Mouse (Mus musculus): ENCODE data around the gene Olah. TPM values are rescaled to one million over a fixed set of nuclear protein-coding genes. Genes with fewer than 3 reads are reported as not detected.
A peak's percentile ranks its signal among the peaks of the same experiment; 100 is the strongest.

Gene Olah
- polyA plus RNA-seq, 1 experiment, result not detected

DNA sequence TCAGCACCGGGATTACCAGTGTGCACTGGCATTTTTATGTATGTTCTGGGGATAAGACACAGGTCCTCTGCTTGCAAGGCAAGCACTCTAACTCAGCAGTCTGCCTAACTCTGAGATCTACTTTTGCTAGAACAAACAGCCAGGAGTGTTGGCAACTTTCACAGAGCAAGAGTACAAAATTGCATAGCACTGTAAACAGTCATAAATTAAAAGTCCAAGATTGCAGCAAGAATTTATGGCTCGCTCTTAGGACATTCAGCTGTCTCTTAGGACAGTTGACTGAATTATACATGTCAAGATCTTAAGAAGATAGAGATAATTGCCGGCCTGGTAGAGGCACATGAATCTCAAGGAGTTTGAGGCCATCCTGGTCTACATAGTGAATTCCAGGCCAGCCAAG lies 40.7 kb downstream of the Olah start:
- DNase-seq (ENCODE audit: low read depth, low spot score), result no peak
- WGBS, result 18% methylated on average over 3 of the region's 3 CpGs

DNA sequence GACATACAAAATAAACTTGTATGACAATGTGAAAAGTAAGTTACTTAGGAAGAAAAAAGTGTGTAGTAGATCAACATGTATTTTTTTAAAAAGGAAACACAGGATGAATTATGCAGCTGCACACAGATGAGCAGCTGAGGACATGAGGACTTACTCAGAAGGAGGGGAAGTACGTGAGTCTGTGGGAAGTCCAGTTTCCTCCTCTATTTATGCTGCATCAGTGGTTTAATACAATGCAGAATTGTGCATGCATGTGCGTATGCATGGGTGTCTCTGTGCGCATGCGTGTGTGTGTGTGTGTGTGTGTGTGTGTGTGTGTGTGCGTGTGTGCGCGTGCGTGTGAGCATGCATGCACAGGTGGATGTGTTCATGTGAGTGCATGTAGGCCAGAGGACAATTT lies 41.2 kb downstream of the Olah start:
- no peak for DNase-seq (ENCODE audit: low read depth, low spot score)
- 82% methylated on average over 8 of the region's 8 CpGs for WGBS

DNA sequence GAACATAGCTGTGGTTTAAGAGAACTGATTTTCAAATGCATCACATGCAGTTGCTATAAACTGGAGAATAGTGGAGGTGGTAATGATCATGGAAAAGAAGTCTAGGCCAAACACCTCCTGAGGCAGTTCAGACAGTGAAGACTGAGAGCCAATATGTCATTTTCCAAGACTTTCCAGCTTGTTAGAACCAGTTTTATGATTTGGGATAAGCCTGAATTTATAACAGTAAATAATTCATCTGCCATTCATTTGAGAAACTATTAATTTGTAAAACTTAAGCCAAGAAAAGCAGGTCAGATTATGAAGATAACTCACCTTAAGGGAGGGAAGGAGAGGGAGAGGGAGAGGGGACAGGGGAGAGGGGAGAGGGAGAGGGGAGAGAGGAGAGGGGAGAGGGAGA lies 43.9 kb downstream of the Olah start:
- no peak for DNase-seq (ENCODE audit: low read depth, low spot score)

DNA sequence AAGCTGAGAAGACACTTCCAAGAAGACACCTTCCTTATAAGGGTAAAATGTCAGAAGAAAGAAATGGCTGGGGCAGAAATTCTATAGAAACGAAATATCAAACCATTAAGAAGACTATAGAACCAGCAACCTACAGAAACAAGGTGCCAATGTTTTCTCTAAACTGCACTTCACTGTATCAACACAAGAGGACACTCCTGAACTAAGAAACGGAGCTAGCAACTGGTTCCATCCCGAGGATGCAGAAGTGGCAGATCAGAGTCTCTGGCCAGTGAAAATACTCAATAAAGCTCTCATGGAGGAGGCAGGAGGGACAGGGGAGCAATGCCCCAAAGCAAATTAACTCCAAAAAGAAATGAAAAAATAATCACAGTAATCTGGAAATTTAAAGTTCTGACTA lies 48.1 kb downstream of the Olah start:
- WGBS, result 10% methylated on average over 3 of the region's 3 CpGs
- no peak for DNase-seq (ENCODE audit: low read depth, low spot score)

DNA sequence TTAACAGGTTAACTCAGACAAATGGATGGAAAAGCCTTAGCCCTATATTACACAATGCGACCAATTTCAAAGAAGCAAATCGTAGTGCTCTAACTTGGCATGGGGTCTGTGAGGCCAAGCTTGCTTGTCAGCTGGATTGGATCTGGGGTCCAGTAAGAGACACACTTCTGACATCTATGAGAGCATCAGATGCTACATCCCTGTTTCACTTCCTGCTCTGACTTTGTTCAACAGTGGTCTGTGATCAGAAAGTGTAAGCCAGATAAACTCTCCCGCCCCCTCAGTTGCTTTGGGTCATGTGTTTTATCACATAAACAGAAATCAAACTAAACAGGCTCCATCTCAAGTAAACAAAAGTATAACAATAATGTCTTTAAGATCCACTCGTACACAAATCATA lies 48.6 kb downstream of the Olah start:
- no peak for DNase-seq (ENCODE audit: low read depth, low spot score)
- WGBS, result 75% methylated on average over 4 of the region's 4 CpGs

DNA sequence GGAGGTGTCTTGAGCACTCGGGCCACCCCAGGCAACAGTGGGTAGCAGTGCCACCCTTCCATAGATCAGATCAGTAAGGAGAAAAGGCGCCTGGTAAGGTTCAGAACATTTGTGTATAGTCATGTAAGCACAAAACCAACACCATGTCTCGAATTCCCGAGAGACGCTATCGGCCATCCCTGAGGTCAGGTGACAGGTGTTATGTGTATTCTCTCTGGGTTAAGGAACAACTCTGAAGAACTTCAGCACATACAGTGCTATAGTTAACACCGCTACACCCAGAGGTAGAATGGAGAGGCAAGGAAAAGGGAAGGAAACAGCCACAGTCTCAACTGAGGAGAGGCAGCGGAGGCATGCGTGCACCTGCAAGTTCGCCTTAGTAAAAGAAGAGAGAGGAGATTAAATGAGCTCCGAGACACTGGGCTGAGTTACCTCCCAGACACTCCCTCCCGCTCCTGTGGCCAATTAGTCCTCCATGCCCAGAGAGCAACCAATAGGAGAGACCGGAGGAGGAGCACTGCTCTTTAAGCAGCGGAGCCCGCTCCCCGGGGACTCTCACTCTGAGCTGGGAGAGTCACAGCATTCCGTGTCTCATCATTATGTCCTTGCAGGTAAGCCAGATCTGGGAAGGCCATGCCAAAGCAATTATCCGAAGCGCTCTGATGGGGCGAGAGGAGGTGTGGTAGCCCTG lies 61.3 kb downstream of the Olah start, which contains the start of gene Acbd7:
Gene Acbd7 (plus strand): TSS at position 558 of the 691 bp plus-strand sequence.
- peak; percentile 75 for DNase-seq (ENCODE audit: low read depth, low spot score)
- WGBS, result 2% methylated on average over 20 of the region's 20 CpGs

DNA sequence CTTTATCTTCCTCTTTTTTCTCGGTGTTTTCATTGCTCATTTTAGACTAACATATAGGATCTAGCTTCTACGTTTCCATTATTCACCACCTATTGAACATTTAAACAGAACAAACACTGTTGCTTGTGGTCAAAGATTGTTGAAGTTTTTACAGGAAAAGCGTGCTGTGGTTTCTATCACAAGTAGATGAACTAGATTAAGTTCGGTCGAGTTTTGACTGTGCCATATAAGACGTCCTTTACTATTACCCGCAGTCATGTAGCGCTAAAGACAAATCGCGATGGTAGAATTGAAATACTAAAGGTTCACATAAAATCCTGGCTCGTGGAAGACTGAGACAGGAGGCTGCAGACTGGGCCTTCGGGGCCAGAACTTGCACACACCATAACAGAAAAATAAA lies 63.2 kb downstream of the Olah start:
- 88% methylated on average over 12 of the region's 12 CpGs for WGBS
- no peak for DNase-seq (ENCODE audit: low read depth, low spot score)

DNA sequence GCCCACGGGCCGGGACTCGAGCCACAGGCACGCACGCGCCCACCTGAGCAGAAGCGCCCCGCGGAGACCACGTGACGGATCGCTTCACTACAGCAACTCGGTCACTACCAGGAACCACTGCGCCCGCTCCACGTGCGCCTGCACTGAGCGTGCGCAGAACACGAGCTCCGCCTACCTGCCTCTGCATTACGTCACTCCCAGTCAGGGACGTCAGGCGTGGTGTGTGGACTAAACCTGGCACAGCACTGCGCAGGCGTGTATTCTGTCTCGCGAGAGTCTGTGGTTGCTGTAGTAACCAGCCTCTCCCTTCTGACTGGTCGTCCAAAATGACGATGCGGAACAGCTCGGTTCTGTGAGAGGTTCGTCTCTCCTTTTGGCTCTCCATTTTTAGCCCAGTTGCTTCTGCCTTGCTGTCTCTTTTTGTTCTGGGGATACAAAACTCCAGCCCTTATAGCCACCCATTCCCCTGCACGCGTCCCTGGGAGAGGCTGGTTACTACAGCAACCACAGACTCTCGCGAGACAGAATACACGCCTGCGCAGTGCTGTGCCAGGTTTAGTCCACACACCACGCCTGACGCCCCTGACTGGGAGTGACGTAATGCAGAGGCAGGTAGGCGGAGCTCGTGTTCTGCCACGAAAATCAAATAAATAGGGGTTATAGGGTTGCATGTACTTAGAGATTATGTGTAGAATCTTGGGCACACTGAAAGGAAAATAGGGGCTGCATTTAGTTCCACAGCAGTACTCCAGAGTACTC lies 64.3 kb downstream of the Olah start, which contains the start of gene Rpp38:
Gene Rpp38 (minus strand): TSS at position 160 of the 759 bp plus-strand sequence.
- DNase-seq (ENCODE audit: low read depth, low spot score), result peak; percentile 83
- WGBS, result under 1% methylated on average over 45 of the region's 45 CpGs

DNA sequence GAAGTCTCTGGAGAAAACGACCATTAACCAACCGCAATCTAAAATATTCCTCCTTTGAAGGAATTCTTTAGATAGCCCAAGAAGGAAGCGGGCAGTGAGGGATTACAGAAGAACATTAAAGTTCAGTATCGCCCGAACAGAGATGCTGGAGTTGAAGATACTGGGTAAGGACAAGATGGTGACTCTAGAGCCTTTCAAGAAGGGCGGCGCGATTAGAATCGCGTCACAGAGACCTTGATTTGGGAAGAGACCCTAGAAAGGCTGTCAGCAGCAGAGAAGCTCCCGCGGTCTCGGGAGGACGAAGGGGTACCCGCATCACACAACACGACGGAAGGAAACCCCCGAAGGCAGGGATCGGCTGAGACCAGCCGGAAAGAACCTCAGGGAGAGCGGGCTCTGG lies 65.0 kb downstream of the Olah start:
- no peak for DNase-seq (ENCODE audit: low read depth, low spot score)
- whole genome bisulfite sequencing, result under 1% methylated on average over 21 of the region's 21 CpGs

DNA sequence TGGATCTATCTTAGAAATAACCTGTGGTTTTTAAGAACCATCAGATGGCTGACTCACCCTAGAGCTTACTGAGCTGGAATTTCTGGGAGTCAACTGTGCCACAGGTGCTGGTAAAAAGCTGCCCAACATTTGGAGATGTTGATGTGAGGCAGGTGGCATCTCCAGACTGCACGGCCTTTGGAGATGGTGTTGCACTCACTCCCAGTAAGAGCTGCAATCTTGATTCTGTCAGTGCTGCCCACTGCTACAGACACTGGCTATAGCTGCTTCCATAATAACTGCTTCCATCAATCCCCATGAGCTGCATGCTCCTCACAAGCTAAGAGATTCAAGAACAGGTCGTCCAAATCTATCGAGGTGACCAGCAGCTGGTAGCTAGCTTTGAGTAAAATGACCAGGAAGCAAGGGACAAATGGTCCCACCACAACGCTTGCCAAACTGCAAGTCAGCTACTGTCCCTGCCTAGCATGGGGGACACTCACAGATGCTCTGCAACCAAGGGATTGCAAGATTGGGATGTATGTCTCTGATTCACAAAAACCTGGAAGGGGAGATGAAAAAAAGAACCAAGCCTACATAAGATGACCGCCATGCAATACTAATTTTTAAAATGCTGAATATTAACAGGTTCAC lies 65.8 kb downstream of the Olah start:
- DNase-seq (ENCODE audit: low read depth, low spot score), result no peak
- 38% methylated on average over 5 of the region's 5 CpGs for WGBS

DNA sequence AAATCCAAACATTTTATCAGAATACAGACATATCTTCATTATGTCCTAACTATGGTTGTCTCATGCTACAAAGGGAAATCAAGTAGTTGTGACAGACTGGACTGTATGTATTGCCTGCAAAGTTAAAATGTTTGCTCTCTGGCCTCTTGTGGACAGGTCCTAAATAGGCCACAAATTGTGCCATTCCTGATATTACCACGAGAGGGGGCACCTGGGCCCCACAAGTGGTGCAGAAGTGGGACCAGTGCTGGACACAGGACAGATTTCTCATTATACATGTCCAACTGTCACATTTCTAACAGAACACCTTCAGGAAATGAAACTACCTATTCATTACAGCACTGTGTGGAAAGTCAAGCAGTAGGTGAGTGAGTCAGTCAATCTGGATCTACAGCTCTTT lies 69.7 kb downstream of the Olah start:
- 21% methylated on average over 1 of the region's 1 CpGs for WGBS

DNA sequence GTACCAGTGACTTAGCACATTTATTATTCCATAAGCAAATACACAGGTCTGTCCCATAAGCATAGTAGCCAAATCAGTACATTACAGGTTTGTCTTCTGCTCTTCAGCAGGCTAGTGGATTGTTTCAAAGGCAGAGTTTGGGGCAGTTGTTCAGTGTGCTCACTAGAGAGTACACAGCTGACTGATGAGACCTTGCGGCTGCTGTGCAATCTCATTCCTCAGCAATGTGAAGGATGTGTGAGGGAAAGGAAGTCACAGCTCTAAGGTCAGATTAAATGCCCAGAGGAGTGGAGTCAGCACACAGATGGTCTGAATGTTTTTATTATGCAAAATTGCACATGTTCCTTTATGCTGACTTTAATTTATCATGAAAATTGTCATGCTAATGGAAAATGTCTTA lies 70.5 kb downstream of the Olah start:
- WGBS, result 86% methylated on average over 1 of the region's 1 CpGs
- DNase-seq (ENCODE audit: low read depth, low spot score), result no peak

More for the DNA sequence above, 69.7 kb downstream of the Olah start:
- DNase-seq (ENCODE audit: low read depth, low spot score), result no peak

DNA sequence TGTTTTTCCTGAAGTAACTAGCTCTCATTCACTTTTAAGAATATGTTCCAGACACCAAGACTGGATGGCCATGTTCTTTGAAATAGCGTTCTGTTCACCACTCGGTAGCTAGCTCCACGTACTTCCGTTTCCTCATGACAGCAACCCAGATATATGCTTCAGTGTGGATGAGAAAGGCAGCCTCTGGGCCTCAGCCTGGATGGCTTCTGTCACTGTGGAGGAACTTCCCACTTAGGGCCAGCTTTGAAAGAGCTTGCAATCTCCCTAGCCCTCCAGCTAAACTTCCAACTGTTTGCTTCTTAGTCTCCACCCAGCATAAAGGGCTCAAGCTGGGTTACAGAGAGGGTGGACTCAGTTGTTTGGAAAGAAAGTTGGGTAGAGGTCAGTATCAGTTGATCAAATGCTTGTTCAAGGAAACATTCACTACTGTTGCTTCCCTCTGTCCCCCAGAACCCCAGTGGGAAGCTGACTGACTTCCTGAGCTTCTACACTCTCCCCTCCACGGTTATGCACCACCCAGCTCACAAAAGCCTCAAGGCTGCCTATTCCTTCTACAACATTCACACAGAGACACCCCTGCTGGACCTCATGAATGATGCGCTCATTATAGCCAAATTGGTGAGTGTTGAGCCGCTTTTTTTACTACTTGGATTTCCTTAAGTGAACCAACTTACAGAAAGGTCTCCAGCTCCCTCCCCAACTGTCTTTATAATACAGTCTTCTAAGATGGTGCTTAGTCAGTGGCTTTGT lies 72.5 kb downstream of the Olah start:
- WGBS, result 94% methylated on average over 7 of the region's 7 CpGs
- DNase-seq (ENCODE audit: low read depth, low spot score), result no peak

DNA sequence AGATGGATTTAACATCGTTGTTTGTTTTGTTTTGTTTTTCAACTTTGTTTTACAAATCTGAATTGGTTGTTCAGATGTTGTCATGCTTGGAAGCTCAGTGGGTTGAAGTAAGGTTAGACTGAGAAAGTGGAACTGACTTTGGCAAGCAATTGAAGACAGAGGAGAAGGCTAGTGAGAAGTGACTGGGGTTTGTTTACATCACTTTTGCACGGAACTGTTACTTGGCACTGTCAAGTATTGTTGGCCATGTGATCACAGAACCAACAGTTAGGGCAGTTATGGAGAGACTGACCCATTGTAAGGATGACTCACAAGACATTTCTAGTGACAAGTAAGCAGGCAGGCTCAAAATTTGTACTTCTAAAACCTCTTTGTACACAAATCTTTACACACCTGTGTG lies 73.9 kb downstream of the Olah start:
- 55% methylated on average over 2 of the region's 2 CpGs for WGBS
- DNase-seq (ENCODE audit: low read depth, low spot score), result no peak

DNA sequence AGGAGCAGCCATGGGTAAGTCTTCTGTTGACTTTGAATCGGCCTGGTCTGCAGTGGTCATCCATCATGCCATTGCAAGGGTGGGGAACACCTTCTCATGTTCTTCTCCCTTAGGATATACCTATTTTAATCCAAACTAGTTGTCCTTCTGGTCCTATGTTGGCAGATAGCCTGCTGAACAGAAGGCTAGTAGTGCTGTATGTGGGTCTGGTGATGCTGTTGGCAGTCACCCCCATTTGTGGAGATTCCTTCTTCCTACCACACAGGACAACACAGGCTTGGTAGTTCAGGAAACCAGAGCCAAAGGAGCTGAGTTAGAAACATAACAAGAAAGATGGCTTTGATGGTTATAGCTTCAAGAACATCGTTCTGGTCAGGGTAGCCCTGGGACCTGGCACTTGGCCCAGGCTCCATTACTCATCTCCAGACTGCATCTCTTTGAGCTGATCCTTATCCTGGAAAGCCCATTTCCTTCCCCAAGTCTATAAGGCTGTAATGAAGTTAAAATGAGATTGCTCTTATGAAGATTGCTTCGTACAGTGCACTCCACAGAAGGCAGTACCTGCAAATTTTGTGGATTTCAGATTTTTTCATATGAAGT lies 91.5 kb downstream of the Olah start:
- 55% methylated on average over 3 of the region's 3 CpGs for WGBS
- no peak for DNase-seq (ENCODE audit: low read depth, low spot score)

DNA sequence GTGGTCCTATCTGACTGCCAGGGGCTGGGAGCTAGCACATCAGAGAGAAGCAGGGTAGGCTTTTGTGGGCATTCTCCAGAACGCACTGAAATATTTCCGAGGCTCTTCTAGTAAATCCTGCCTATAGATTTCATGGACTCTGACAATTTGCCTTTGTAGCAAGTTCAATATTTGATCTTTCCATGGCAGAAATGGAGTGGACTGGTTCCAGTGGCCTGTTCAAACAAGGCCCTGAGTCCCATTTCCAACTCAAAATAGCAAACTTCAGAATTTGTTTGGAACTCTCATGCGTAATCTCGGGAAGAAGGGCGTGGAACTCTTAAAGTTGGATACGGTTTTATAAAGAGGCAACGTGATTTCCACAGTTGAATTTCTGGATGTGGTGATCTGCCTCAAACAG lies 101.2 kb downstream of the Olah start:
- WGBS, result 59% methylated on average over 7 of the region's 7 CpGs
- DNase-seq (ENCODE audit: low read depth, low spot score), result no peak

DNA sequence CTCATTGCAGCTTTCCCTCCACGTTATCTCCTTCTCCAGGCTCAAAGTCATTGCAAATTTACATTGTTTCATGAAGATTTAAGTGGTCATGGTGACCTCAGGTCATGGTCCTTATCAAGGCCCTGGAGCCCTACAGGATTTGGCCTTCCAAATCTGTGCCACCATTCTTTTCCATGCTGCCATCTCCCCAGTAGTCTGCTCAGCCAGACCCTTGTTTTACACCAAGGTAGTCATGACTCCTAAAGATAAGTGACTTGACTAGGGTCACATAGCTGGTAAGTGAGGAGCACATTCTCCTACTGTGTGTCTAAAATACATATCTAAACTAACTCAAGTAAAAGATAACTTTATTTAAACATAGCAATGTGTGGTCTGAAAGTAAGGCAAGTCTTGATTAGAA lies 104.8 kb downstream of the Olah start:
- 79% methylated on average over 1 of the region's 1 CpGs for WGBS
- DNase-seq (ENCODE audit: low read depth, low spot score), result no peak

Data from large intestine, adult 2 months (tissue).